Mouse (Mus musculus): Measurements from ENCODE around the gene Tbx6. TPM values are rescaled to one million over a fixed set of nuclear protein-coding genes. Genes with fewer than 3 reads are reported as not detected.

Tbx6 gene
- polyA plus RNA-seq, 1 experiment from 2014 or later: 0.61 TPM

- peaks cover 35% of the 10 kb centered on the region for H3K27me3 ChIP-seq
- H3K4me3 ChIP-seq: no peak overlapping the region
- no peaks in the 10 kb centered on the region for H3K36me3 ChIP-seq
- no peak overlapping the region for H3K9ac ChIP-seq
- ATAC-seq (ENCODE audit: insufficient number of reproducible peaks, insufficient read depth, low FRiP score, low TSS enrichment): no peak
- 9% methylated on average over 10 of the region's 10 CpGs for WGBS
- no peaks in the 10 kb centered on the region for H3K9me3 ChIP-seq
- H3K27ac ChIP-seq: no peak overlapping the region
- peaks cover 7% of the 10 kb centered on the region; the same call in 1 of the 2 replicates for H3K4me1 ChIP-seq
- H3K4me2 ChIP-seq (replicated peaks): peak overlapping the region; percentile 52
These were observed 42.7 kb downstream of the Tbx6 start for GRCm38 (mm10) chr7:126823940-126824339.

- no peak overlapping the region for H3K9ac ChIP-seq
- peaks cover 7% of the 10 kb centered on the region; the same call in 1 of the 2 replicates for H3K4me1 ChIP-seq
- H3K27ac ChIP-seq: no peak overlapping the region
- no peaks in the 10 kb centered on the region for H3K36me3 ChIP-seq
- no peak for ATAC-seq (ENCODE audit: insufficient number of reproducible peaks, insufficient read depth, low FRiP score, low TSS enrichment)
- no peaks in the 10 kb centered on the region for H3K9me3 ChIP-seq
- 18% methylated on average over 8 of the region's 8 CpGs for WGBS
- H3K4me3 ChIP-seq: no peak overlapping the region
- peaks cover 45% of the 10 kb centered on the region for H3K27me3 ChIP-seq
- H3K4me2 ChIP-seq (replicated peaks): no peak overlapping the region
These were observed 44.1 kb downstream of the Tbx6 start for GRCm38 (mm10) chr7:126825403-126825802.

GRCm38 (mm10) chr7:126825952-126826351 lies 44.7 kb downstream of the Tbx6 start:
- no peak overlapping the region for H3K4me2 ChIP-seq (replicated peaks)
- no peak for ATAC-seq (ENCODE audit: insufficient number of reproducible peaks, insufficient read depth, low FRiP score, low TSS enrichment)
- WGBS: 74% methylated on average over 5 of the region's 5 CpGs
- no peaks in the 10 kb centered on the region for H3K36me3 ChIP-seq
- peaks cover 7% of the 10 kb centered on the region; the same call in 1 of the 2 replicates for H3K4me1 ChIP-seq
- no peaks in the 10 kb centered on the region for H3K9me3 ChIP-seq
- no peak overlapping the region for H3K4me3 ChIP-seq
- peaks cover 49% of the 10 kb centered on the region for H3K27me3 ChIP-seq
- H3K9ac ChIP-seq: no peak overlapping the region
- no peak overlapping the region for H3K27ac ChIP-seq

GRCm38 (mm10) chr7:126831539-126831938 lies 50.3 kb downstream of the Tbx6 start, which contains the start of gene 4930451I11Rik:
4930451I11Rik (minus strand) TSS chr7:126831639.
- peak within 1 kb of the TSS; percentile 23 for H3K4me3 ChIP-seq
- peaks cover 5% of the 10 kb centered on the region; the same call in 1 of the 2 replicates for H3K4me1 ChIP-seq
- WGBS: 58% methylated on average over 5 of the region's 5 CpGs
- no peak for ATAC-seq (ENCODE audit: insufficient number of reproducible peaks, insufficient read depth, low FRiP score, low TSS enrichment)
- H3K27ac ChIP-seq: no peak within 1 kb of the TSS
- peaks cover 26% of the 10 kb centered on the region for H3K27me3 ChIP-seq
- H3K9ac ChIP-seq: no peak within 1 kb of the TSS
- H3K9me3 ChIP-seq: peaks cover 3% of the 10 kb centered on the region; the same call in 1 of the 2 replicates
- peak within 1 kb of the TSS; percentile 49 for H3K4me2 ChIP-seq (replicated peaks)
- no peaks in the 10 kb centered on the region for H3K36me3 ChIP-seq

- Histone ChIP-seq H3K4me1 (peaks cover 5% of the 10 kb centered on the region; the same call in 1 of the 2 replicates), H3K9me3 (peaks cover 3% of the 10 kb centered on the region; the same call in 1 of the 2 replicates), H3K4me3 (peak overlapping the region; percentile 23), H3K36me3 (no peaks in the 10 kb centered on the region), H3K27me3 (peaks cover 26% of the 10 kb centered on the region), H3K27ac (no peak overlapping the region), H3K4me2 (replicated peaks) (peak overlapping the region; percentile 49), H3K9ac (no peak overlapping the region)
- peak; percentile 68; the same call in 1 of the 2 replicates for ATAC-seq (ENCODE audit: insufficient number of reproducible peaks, insufficient read depth, low FRiP score, low TSS enrichment)
- 2% methylated on average over 21 of the region's 21 CpGs for WGBS
These were observed 50.8 kb downstream of the Tbx6 start for GRCm38 (mm10) chr7:126832036-126832598.

- Histone ChIP-seq H3K4me1 (peaks cover 5% of the 10 kb centered on the region; the same call in 1 of the 2 replicates), H3K36me3 (no peaks in the 10 kb centered on the region), H3K9ac (no peak overlapping the region), H3K9me3 (peaks cover 3% of the 10 kb centered on the region; the same call in 1 of the 2 replicates), H3K27me3 (peaks cover 26% of the 10 kb centered on the region), H3K4me3 (no peak overlapping the region), H3K27ac (no peak overlapping the region), H3K4me2 (replicated peaks) (no peak overlapping the region)
- ATAC-seq (ENCODE audit: insufficient number of reproducible peaks, insufficient read depth, low FRiP score, low TSS enrichment): no peak
- WGBS: 90% methylated on average over 1 of the region's 1 CpGs
These were observed 52.0 kb downstream of the Tbx6 start for GRCm38 (mm10) chr7:126833294-126833693.

Other genes with a start within 250 kb of the Tbx6 start
- gene Eif3c, start 215.1 kb upstream of the Tbx6 start, polyA plus RNA-seq (2016; fragmentation: Nextera tagmentation; extraction: Ambion mirVana): 186 and 200 TPM in 2 replicates
- 0.59 and 0.96 TPM in 2 replicates for gene Apobr, start 196.5 kb upstream of the Tbx6 start, polyA plus RNA-seq (2016; fragmentation: Nextera tagmentation; extraction: Ambion mirVana)
- 33.3 and 34.4 TPM in 2 replicates for gene Cln3, start 195.7 kb upstream of the Tbx6 start, polyA plus RNA-seq (2016; fragmentation: Nextera tagmentation; extraction: Ambion mirVana)
- gene Il27, start 186.5 kb upstream of the Tbx6 start, polyA plus RNA-seq (2016; fragmentation: Nextera tagmentation; extraction: Ambion mirVana): not detected in 2 replicates
- 4.3 and 5.6 TPM in 2 replicates for gene Nupr1, start 150.6 kb upstream of the Tbx6 start, polyA plus RNA-seq (2016; fragmentation: Nextera tagmentation; extraction: Ambion mirVana)
- 43.6 and 48.2 TPM in 2 replicates for gene Sgf29, start 132.2 kb upstream of the Tbx6 start, polyA plus RNA-seq (2016; fragmentation: Nextera tagmentation; extraction: Ambion mirVana)
- gene Sult1a1, start 105.1 kb upstream of the Tbx6 start, polyA plus RNA-seq (2016; fragmentation: Nextera tagmentation; extraction: Ambion mirVana): 0.97 and 1.6 TPM in 2 replicates
- gene Bola2, start 86.1 kb upstream of the Tbx6 start, polyA plus RNA-seq (2016; fragmentation: Nextera tagmentation; extraction: Ambion mirVana): 138 and 141 TPM in 2 replicates
- gene Slx1b, start 85.7 kb upstream of the Tbx6 start, polyA plus RNA-seq (2016; fragmentation: Nextera tagmentation; extraction: Ambion mirVana): 13.4 and 13.5 TPM in 2 replicates
- gene Coro1a, start 73.7 kb upstream of the Tbx6 start, polyA plus RNA-seq (2016; fragmentation: Nextera tagmentation; extraction: Ambion mirVana): 37.8 and 39.0 TPM in 2 replicates
- 52.2 and 54.5 TPM in 2 replicates for gene Mapk3, start 21.9 kb upstream of the Tbx6 start, polyA plus RNA-seq (2016; fragmentation: Nextera tagmentation; extraction: Ambion mirVana)
- 1.00 and 1.6 TPM in 2 replicates for gene Gdpd3, start 15.1 kb upstream of the Tbx6 start, polyA plus RNA-seq (2016; fragmentation: Nextera tagmentation; extraction: Ambion mirVana)
- 118 and 119 TPM in 2 replicates for gene Ypel3, start 4.5 kb upstream of the Tbx6 start, polyA plus RNA-seq (2016; fragmentation: Nextera tagmentation; extraction: Ambion mirVana)
- gene Ppp4c, start 11.0 kb downstream of the Tbx6 start, polyA plus RNA-seq (2016; fragmentation: Nextera tagmentation; extraction: Ambion mirVana): 362 and 385 TPM in 2 replicates
- gene Fam57b, start 16.2 kb downstream of the Tbx6 start, polyA plus RNA-seq (2016; fragmentation: Nextera tagmentation; extraction: Ambion mirVana): 1.2 and 2.0 TPM in 2 replicates
- gene 4930451I11Rik, start 50.2 kb downstream of the Tbx6 start, polyA plus RNA-seq (2016; fragmentation: Nextera tagmentation; extraction: Ambion mirVana): not detected in 2 replicates
- 2.1 and 2.8 TPM in 2 replicates for gene Doc2a, start 65.9 kb downstream of the Tbx6 start, polyA plus RNA-seq (2016; fragmentation: Nextera tagmentation; extraction: Ambion mirVana)
- 43.7 and 45.6 TPM in 2 replicates for gene Hirip3, start 80.5 kb downstream of the Tbx6 start, polyA plus RNA-seq (2016; fragmentation: Nextera tagmentation; extraction: Ambion mirVana)
- gene Ino80e, start 80.9 kb downstream of the Tbx6 start, polyA plus RNA-seq (2016; fragmentation: Nextera tagmentation; extraction: Ambion mirVana): 96.7 and 99.6 TPM in 2 replicates
- 57.7 and 61.3 TPM in 2 replicates for gene Taok2, start 103.2 kb downstream of the Tbx6 start, polyA plus RNA-seq (2016; fragmentation: Nextera tagmentation; extraction: Ambion mirVana)
- gene Tmem219, start 141.4 kb downstream of the Tbx6 start, polyA plus RNA-seq (2016; fragmentation: Nextera tagmentation; extraction: Ambion mirVana): 18.6 and 22.2 TPM in 2 replicates
- 20.6 and 25.0 TPM in 2 replicates for gene Kctd13, start 147.4 kb downstream of the Tbx6 start, polyA plus RNA-seq (2016; fragmentation: Nextera tagmentation; extraction: Ambion mirVana)
- gene Asphd1, start 168.1 kb downstream of the Tbx6 start, polyA plus RNA-seq (2016; fragmentation: Nextera tagmentation; extraction: Ambion mirVana): 0.55 and 0.77 TPM in 2 replicates
- gene Sez6l2, start 169.1 kb downstream of the Tbx6 start, polyA plus RNA-seq (2016; fragmentation: Nextera tagmentation; extraction: Ambion mirVana): 0.97 and 1.8 TPM in 2 replicates
- 88.0 and 94.0 TPM in 2 replicates for gene Cdipt, start 194.4 kb downstream of the Tbx6 start, polyA plus RNA-seq (2016; fragmentation: Nextera tagmentation; extraction: Ambion mirVana)
- 0.53 and 1.6 TPM in 2 replicates for gene Cdiptos, start 194.6 kb downstream of the Tbx6 start, polyA plus RNA-seq (2016; fragmentation: Nextera tagmentation; extraction: Ambion mirVana)
- gene Mvp, start 233.1 kb downstream of the Tbx6 start, polyA plus RNA-seq (2016; fragmentation: Nextera tagmentation; extraction: Ambion mirVana): 5.6 and 7.1 TPM in 2 replicates
- 0.37 TPM in 1 of 2 replicates, not detected in the other for gene Pagr1b, start 235.0 kb downstream of the Tbx6 start, polyA plus RNA-seq (2016; fragmentation: Nextera tagmentation; extraction: Ambion mirVana)
- gene Pagr1a, start 235.9 kb downstream of the Tbx6 start, polyA plus RNA-seq (2016; fragmentation: Nextera tagmentation; extraction: Ambion mirVana): 51.4 and 76.7 TPM in 2 replicates
- 59.3 and 77.8 TPM in 2 replicates for gene Gm42742, start 239.6 kb downstream of the Tbx6 start, polyA plus RNA-seq (2016; fragmentation: Nextera tagmentation; extraction: Ambion mirVana)
- gene Prrt2, start 239.7 kb downstream of the Tbx6 start, polyA plus RNA-seq (2016; fragmentation: Nextera tagmentation; extraction: Ambion mirVana): 8.9 and 9.6 TPM in 2 replicates
- 118 and 122 TPM in 2 replicates for gene Maz, start 245.6 kb downstream of the Tbx6 start, polyA plus RNA-seq (2016; fragmentation: Nextera tagmentation; extraction: Ambion mirVana)

Measured in embryonic facial prominence, embryonic 12.5 days (tissue).